Mouse (Mus musculus) stomach, embryonic 16.5 days (tissue): ENCODE measurements around the gene Bcas1. TPM values are rescaled to one million over a fixed set of nuclear protein-coding genes. Genes with fewer than 3 reads are reported as not detected.

Source experiments
- ATAC-seq: fragments of 200-750 bp; cut with Nextera tagmentation; 2 replicates; pipeline ENCODE4 v1.8.0; 2017; ENCODE audit warnings: moderate number of reproducible peaks, moderate TSS enrichment; ENCODE audit not compliant: insufficient read depth, low FRiP score
- H3K27ac ChIP-seq: fragments of 300-500 bp; sonication (generic); 2 replicates; pipeline ENCODE4 v1.5.1; 2014; ENCODE audit warnings: low read length
- H3K27me3 ChIP-seq: fragments of 300-500 bp; sonication (generic); 2 replicates; pipeline ENCODE4 v1.6.1; 2014; ENCODE audit warnings: low read length, control low read depth, mixed read lengths; ENCODE audit not compliant: control insufficient read depth, insufficient read depth
- H3K36me3 ChIP-seq: fragments of 300-500 bp; sonication (generic); 2 replicates; pipeline ENCODE4 v1.6.1; 2014; ENCODE audit warnings: low read length; ENCODE audit not compliant: control insufficient read depth, insufficient read depth
- H3K4me1 ChIP-seq: fragments of 300-500 bp; sonication (generic); 2 replicates; pipeline ENCODE4 v1.6.1; 2014; ENCODE audit warnings: low read length, control low read depth, mixed read lengths; ENCODE audit not compliant: control insufficient read depth, insufficient read depth
- H3K4me2 ChIP-seq: fragments of 300-500 bp; sonication (generic); 2 replicates; pipeline ENCODE4 v1.6.1; 2014; ENCODE audit warnings: low read depth, low read length, mixed read lengths
- H3K4me3 ChIP-seq: fragments of 300-500 bp; sonication (generic); replicated peaks from 2 replicates; pipeline ENCODE4 v1.5.1; 2014; ENCODE audit warnings: mild to moderate bottlenecking, low read length
- H3K9ac ChIP-seq: fragments of 300-500 bp; sonication (generic); 2 replicates; pipeline ENCODE4 v1.6.1; 2014; ENCODE audit warnings: low read length
- H3K9me3 ChIP-seq: fragments of 300-500 bp; sonication (generic); replicated peaks from 2 replicates; pipeline ENCODE4 v1.6.1; 2016; ENCODE audit warnings: low read length, control low read depth; ENCODE audit not compliant: control insufficient read depth
- WGBS: fragments of 180-500 bp; shearing (Covaris S2); extraction: QIAGEN DNeasy Blood & Tissue Kit; methylation state at CpG from one replicate; pipeline ENCODE4 v1.1.7; 2014; 5-methylcytosine and 5-hydroxymethylcytosine counted together
- polyA plus RNA-seq: library from polyadenylated mRNA; unstranded; fragments of >200 nt; fragmentation: Nextera tagmentation; extraction: Ambion mirVana; gene quantifications from 2 replicates; pipeline ENCODE4 v1.2.1, GENCODE M21; 2015

Gene Bcas1
- polyA plus RNA-seq, 1 experiment from 2014 or later = 8.9 TPM

GRCm38 (mm10) chr2:170306637-170307320, 120.9 kb downstream of the Bcas1 start:
- Histone ChIP-seq H3K4me3 (no peak overlapping the region), H3K27ac (no peak overlapping the region)
- 71% methylated on average over 9 of the region's 9 CpGs for WGBS

DNA sequence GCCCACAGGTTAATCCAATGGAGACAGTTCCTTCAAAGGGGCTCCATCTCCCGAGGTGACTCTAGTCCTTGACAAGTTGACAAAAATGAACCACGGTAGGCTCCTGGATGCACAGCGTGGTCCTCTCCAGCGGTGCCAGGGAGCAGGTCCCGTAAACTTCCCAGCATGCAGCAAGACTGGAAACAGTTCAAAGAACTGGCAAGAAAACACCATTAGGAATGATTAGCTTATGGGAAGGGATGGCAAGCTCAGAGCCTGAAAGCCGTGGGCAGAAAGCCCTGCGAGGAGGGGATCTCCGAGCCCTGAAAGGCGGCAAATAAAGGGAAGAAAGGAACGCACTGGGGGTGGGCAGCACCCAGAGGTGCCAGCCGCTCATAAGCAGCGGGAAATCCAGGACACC, 122.9 kb downstream of the Bcas1 start:
- Histone ChIP-seq H3K4me1 (peaks cover 9% of the 10 kb centered on the region; the same call in 1 of the 2 replicates), H3K27me3 (no peaks in the 10 kb centered on the region), H3K4me2 (no peak overlapping the region), H3K27ac (no peak overlapping the region), H3K9ac (no peak overlapping the region), H3K9me3 (0 out of 2 replicates have a peak, but pooled peaks cover 2% of the 10 kb centered on the region), H3K36me3 (no peaks in the 10 kb centered on the region), H3K4me3 (no peak overlapping the region)
- no peak for ATAC-seq
- WGBS = 78% methylated on average over 12 of the region's 12 CpGs

More at GRCm38 (mm10) chr2:170306637-170307320, 120.9 kb downstream of the Bcas1 start:
- no peak for ATAC-seq
- 0 out of 2 replicates have a peak, but pooled peaks cover 2% of the 10 kb centered on the region for H3K9me3 ChIP-seq
- H3K9ac ChIP-seq = no peak overlapping the region
- no peaks in the 10 kb centered on the region for H3K27me3 ChIP-seq
- peaks cover 9% of the 10 kb centered on the region; the same call in 1 of the 2 replicates for H3K4me1 ChIP-seq
- no peaks in the 10 kb centered on the region for H3K36me3 ChIP-seq
- H3K4me2 ChIP-seq = no peak overlapping the region

DNA sequence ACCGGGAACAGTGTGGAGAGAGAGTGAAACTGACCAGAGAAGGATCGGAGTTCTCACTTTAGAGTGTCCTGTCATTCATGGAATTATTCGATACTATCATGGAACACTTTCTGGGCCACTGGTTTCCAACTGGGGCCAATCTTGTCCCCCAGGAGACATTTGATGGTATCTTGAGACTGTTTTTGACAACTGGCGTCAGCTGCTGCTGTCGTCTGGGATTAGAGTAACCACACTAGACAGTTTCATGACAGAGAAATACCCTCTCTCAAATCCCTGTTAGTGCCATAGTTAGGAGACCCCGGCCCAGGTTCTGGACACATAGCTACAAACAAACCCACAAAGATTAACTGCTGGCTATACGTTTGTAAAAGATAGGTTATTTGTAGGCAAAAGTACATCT, 124.0 kb downstream of the Bcas1 start:
- 0 out of 2 replicates have a peak, but pooled peaks cover 2% of the 10 kb centered on the region for H3K4me1 ChIP-seq
- no peak overlapping the region for H3K4me3 ChIP-seq
- H3K36me3 ChIP-seq = no peaks in the 10 kb centered on the region
- H3K9ac ChIP-seq = no peak overlapping the region
- ATAC-seq = no peak
- no peaks in the 10 kb centered on the region for H3K27me3 ChIP-seq
- 85% methylated on average over 7 of the region's 7 CpGs for WGBS
- H3K27ac ChIP-seq = no peak overlapping the region
- H3K4me2 ChIP-seq = no peak overlapping the region
- H3K9me3 ChIP-seq = 0 out of 2 replicates have a peak, but pooled peaks cover 2% of the 10 kb centered on the region

DNA sequence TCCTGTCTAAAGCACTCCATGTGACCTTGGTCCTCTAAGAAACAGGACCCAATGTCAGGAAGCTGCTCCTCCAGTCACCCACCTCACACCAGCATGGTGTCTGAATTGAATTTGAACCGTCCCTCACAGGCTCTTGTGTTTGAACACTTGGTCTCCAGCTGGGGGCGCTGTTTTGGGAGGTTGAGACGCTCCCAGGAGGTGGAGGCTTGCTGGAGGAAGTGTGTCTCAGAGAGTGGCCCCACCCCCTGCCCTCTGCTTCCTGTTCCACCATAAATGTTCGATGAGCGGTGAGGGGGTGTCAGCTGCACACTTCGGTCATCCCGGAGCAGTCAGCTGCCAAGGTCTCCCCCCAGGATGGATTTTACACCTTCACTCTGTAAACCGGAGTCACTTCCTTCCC, 124.8 kb downstream of the Bcas1 start:
- Histone ChIP-seq H3K4me3 (no peak overlapping the region), H3K9ac (no peak overlapping the region), H3K27ac (no peak overlapping the region), H3K4me1 (no peaks in the 10 kb centered on the region), H3K36me3 (no peaks in the 10 kb centered on the region), H3K27me3 (no peaks in the 10 kb centered on the region), H3K4me2 (no peak overlapping the region), H3K9me3 (0 out of 2 replicates have a peak, but pooled peaks cover 2% of the 10 kb centered on the region)
- no peak for ATAC-seq
- 77% methylated on average over 8 of the region's 8 CpGs for WGBS

Other genes with a start within 250 kb of the Bcas1 start
- 53.0 and 67.3 TPM in 2 replicates for gene Pfdn4, start 68.6 kb upstream of the Bcas1 start, polyA plus RNA-seq
- gene Cyp24a1, start 69.3 kb upstream of the Bcas1 start, polyA plus RNA-seq = not detected in 2 replicates
- gene 4930470P17Rik, start 174.2 kb upstream of the Bcas1 start, polyA plus RNA-seq = not detected in 2 replicates